19 mouse cellular contexts compared by ENCODE assay signal in the genomic region with DNA sequence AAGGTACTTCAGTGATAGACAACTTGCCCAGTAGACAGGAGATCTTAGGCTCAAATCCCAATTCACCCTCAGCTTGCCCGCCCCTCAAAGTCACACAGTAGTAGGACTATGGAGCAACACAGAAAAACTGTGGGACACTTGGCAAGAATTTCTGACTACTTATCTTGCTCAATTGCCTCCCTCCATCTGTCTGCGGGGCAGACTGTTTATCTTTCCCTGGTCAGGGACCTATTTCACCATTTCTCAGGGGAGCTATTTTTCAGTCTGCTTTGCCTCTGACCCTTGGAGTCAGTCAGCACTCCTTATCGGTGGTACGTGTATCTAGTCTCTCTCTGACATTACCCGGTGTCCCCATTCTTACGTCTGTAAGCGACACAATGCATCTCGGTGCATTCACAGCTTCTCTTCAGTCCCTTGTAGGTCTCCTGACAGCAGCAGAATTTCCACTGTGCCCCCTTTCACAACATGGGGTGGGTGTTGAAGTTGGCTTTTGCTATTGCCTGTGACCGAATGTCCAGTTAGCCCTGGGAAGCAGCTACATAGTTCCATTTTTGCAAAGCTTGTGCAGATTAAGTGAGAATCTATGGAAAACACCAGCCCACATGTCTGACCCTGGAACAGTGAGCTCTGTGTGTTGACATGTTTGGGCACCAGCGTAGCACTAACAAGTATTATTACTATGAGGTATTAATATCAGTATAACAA. TPM values are rescaled to one million over a fixed set of nuclear protein-coding genes. Genes with fewer than 3 reads are reported as not detected.
A peak's percentile ranks its signal among the peaks of the same experiment; 100 is the strongest.
DNase-seq lines count a peak whose midpoint lies in the region; ATAC-seq lines count a peak whose summit lies in the region.
"Had no signal": no experiment of that assay in that cellular context is flagged by ENCODE, and none has a peak within 500 bp of the region (broad histone marks: within the 10 kb centered on the region; RNA-seq: fewer than 3 reads in every experiment).

No protein-coding gene starts in this region.

- intact Hi-C loops in heart, postnatal 10 days (cut with DNase I): no loop called here

- no peak overlapping the region for H3K4me2 ChIP-seq in forebrain, embryonic 15.5 days (replicated peaks)
- H3K4me2 ChIP-seq: embryonic facial prominence, embryonic 13.5 days; midbrain, embryonic 15.5 days; stomach, embryonic 15.5 days had no signal

- H3K27ac ChIP-seq in forebrain, embryonic 15.5 days (replicated peaks): no peak overlapping the region
- H3K27ac ChIP-seq: embryonic facial prominence, embryonic 13.5 days; midbrain, embryonic 15.5 days; stomach, embryonic 15.5 days had no signal

- no peaks in the 10 kb centered on the region for H3K36me3 ChIP-seq in forebrain, embryonic 15.5 days
- H3K36me3 ChIP-seq: embryonic facial prominence, embryonic 13.5 days; midbrain, embryonic 15.5 days; stomach, embryonic 15.5 days had no signal

- H3K9ac ChIP-seq in forebrain, embryonic 15.5 days (replicated peaks): no peak overlapping the region
- H3K9ac ChIP-seq: embryonic facial prominence, embryonic 13.5 days; midbrain, embryonic 15.5 days; stomach, embryonic 15.5 days had no signal

- H3K9me3 ChIP-seq in forebrain, embryonic 15.5 days: no peaks in the 10 kb centered on the region
- H3K9me3 ChIP-seq: embryonic facial prominence, embryonic 13.5 days; midbrain, embryonic 15.5 days; stomach, embryonic 15.5 days had no signal

- peak; percentile 36 for DNase-seq in adrenal gland, postnatal 14 days
- DNase-seq in adrenal gland, postnatal 4 days (ENCODE audit: low spot score in 2 of 2): no peak
- DNase-seq in 416B (ENCODE audit: low read depth) (peak; percentile 19), MN1 (ENCODE audit: low spot score) (no peak)
- peak; percentile 54 for DNase-seq in lung, postnatal 10 days
- DNase-seq in heart, postnatal 10 days: no peak
- DNase-seq: cerebellum, adult 11-12 months; gastrocnemius, postnatal 14 days; spleen, adult 18-20 months had no signal

- ATAC-seq in granulocyte monocyte progenitor cell, adult 5-6 weeks (replicated peaks; ENCODE audit: poor library complexity, severe bottlenecking): peak; percentile 33; the same call in 1 of the 2 replicates
- no peak for ATAC-seq in forebrain, embryonic 15.5 days (replicated peaks)
- ATAC-seq: midbrain, embryonic 15.5 days had no signal

- H3K27me3 ChIP-seq in forebrain, embryonic 15.5 days: no peaks in the 10 kb centered on the region
- H3K27me3 ChIP-seq: embryonic facial prominence, embryonic 13.5 days; midbrain, embryonic 15.5 days; stomach, embryonic 15.5 days had no signal

- H3K4me1 ChIP-seq in forebrain, embryonic 15.5 days: no peaks in the 10 kb centered on the region
- H3K4me1 ChIP-seq: midbrain, embryonic 15.5 days had no signal

- 91% methylated on average over 10 of the region's 10 CpGs for WGBS in forebrain, embryonic 15.5 days

- no peak overlapping the region for H3K4me3 ChIP-seq in forebrain, embryonic 15.5 days
- H3K4me3 ChIP-seq: embryonic facial prominence, embryonic 13.5 days; midbrain, embryonic 15.5 days; stomach, embryonic 15.5 days had no signal

RNA-seq across cellular contexts. Expression of a gene that starts 7.6 kb away (rescaled TPM):
- not detected in 2 replicates for total RNA-seq in adrenal gland, postnatal 14 days (2021)
- total RNA-seq in adrenal gland, postnatal 4 days (2021): not detected
- total RNA-seq in granulocyte monocyte progenitor cell, adult 5-6 weeks (2014; fragmentation: Nextera tagmentation): not detected in 2 replicates
- not detected in 2 replicates for total RNA-seq in granulocyte monocyte progenitor cell, adult 5-6 weeks (2017)
- polyA plus RNA-seq in forebrain, embryonic 15.5 days (2015; fragmentation: Nextera tagmentation; extraction: Ambion mirVana): not detected in 2 replicates
- total RNA-seq in heart, postnatal 10 days (2021): not detected
- total RNA-seq: gastrocnemius, postnatal 14 days; heart, adult 8-10 months; layer of hippocampus, adult 18-20 months; megakaryocyte, adult 5-6 weeks had no signal
- polyA plus RNA-seq: embryonic facial prominence, embryonic 13.5 days; heart, embryonic 16.5 days; midbrain, embryonic 15.5 days; thymus, postnatal 0 days had no signal

RNA-seq across cellular contexts. Expression of a gene that starts 48.4 kb away (rescaled TPM):
- total RNA-seq in adrenal gland, postnatal 14 days (2021): not detected in 2 replicates
- not detected for total RNA-seq in adrenal gland, postnatal 4 days (2021)
- total RNA-seq in granulocyte monocyte progenitor cell, adult 5-6 weeks (2014; fragmentation: Nextera tagmentation): not detected in 2 replicates
- not detected in 2 replicates for total RNA-seq in granulocyte monocyte progenitor cell, adult 5-6 weeks (2017)
- 0.22 and 0.31 TPM in 2 replicates for polyA plus RNA-seq in forebrain, embryonic 15.5 days (2015; fragmentation: Nextera tagmentation; extraction: Ambion mirVana)
- under 1 TPM; 0.32 to 0.89 TPM for total RNA-seq in heart, postnatal 10 days (2021)
- total RNA-seq: layer of hippocampus, adult 18-20 months had no signal
- polyA plus RNA-seq: midbrain, embryonic 15.5 days had no signal

RNA-seq across cellular contexts. Expression of a gene that starts 59.8 kb away (rescaled TPM):
- total RNA-seq in adrenal gland, postnatal 14 days (2021): 56.4 and 62.6 TPM in 2 replicates
- 100 to 1,000 TPM; 110 to 112 TPM for total RNA-seq in adrenal gland, postnatal 4 days (2021)
- total RNA-seq in granulocyte monocyte progenitor cell, adult 5-6 weeks (2014; fragmentation: Nextera tagmentation): not detected in 2 replicates
- total RNA-seq in granulocyte monocyte progenitor cell, adult 5-6 weeks (2017): not detected in 2 replicates
- polyA plus RNA-seq in forebrain, embryonic 15.5 days (2015; fragmentation: Nextera tagmentation; extraction: Ambion mirVana): 4.9 and 5.6 TPM in 2 replicates
- 100 to 1,000 TPM; 192 to 206 TPM for total RNA-seq in heart, postnatal 10 days (2021)

Comparison
In these comparisons a context has a peak if more than half of its experiments do, and no peak if none do; other contexts are left out.
1. DNase-seq: peak in adrenal gland, postnatal 14 days (single experiment), 416B (single experiment) and lung, postnatal 10 days (single experiment); none in adrenal gland, postnatal 4 days (0 of 2), heart, postnatal 10 days (0 of 2) and MN1 (single experiment).
2. RNA of a gene that starts 59.8 kb away (total RNA-seq): 192 to 206 TPM in heart, postnatal 10 days, 110 to 112 TPM in adrenal gland, postnatal 4 days and 56.4 to 62.6 TPM in adrenal gland, postnatal 14 days; not detected in granulocyte monocyte progenitor cell, adult 5-6 weeks; every median in the first group is over 10 times any median in the second.